13 mouse cellular contexts compared by ENCODE assay signal in genomic region chr8:70900872-70901387, GRCm38 (mm10). TPM values are rescaled to one million over a fixed set of nuclear protein-coding genes. Genes with fewer than 3 reads are reported as not detected.
"Had no signal": no experiment of that assay in that cellular context is flagged by ENCODE, and none has a peak within 500 bp of the region (broad histone marks: within the 10 kb centered on the region; RNA-seq: fewer than 3 reads in every experiment).

No protein-coding gene starts in this region.

- DNase-seq: kidney, adult 2 months; kidney, postnatal 36 days; layer of hippocampus, adult 9-11 months; lung, adult 2 months; lung, postnatal 10 days; retina, postnatal 1 day; right cerebral cortex, postnatal 25 days; thymus, postnatal 36 days had no signal

- H3K4me3 ChIP-seq: liver, embryonic 15.5 days; midbrain, embryonic 12.5 days; neural tube, embryonic 13.5 days had no signal

- H3K27ac ChIP-seq: kidney, postnatal 0 days; liver, embryonic 15.5 days; midbrain, embryonic 12.5 days; neural tube, embryonic 13.5 days had no signal

RNA-seq across cellular contexts. Expression of gene Slc5a5, which starts 8.4 kb away (rescaled TPM):
- total RNA-seq: megakaryocyte-erythroid progenitor cell, adult 5-6 weeks had no signal
- polyA plus RNA-seq: liver, embryonic 15.5 days had no signal

RNA-seq across cellular contexts. Expression of gene Kcnn1, which starts 37.9 kb away (rescaled TPM):
- total RNA-seq: megakaryocyte-erythroid progenitor cell, adult 5-6 weeks had no signal
